Mouse (Mus musculus): Measurements from ENCODE around the gene Depdc5. TPM values are rescaled to one million over a fixed set of nuclear protein-coding genes. Genes with fewer than 3 reads are reported as not detected.

Gene Depdc5
- total RNA-seq (2023): 56.3 TPM

DNA sequence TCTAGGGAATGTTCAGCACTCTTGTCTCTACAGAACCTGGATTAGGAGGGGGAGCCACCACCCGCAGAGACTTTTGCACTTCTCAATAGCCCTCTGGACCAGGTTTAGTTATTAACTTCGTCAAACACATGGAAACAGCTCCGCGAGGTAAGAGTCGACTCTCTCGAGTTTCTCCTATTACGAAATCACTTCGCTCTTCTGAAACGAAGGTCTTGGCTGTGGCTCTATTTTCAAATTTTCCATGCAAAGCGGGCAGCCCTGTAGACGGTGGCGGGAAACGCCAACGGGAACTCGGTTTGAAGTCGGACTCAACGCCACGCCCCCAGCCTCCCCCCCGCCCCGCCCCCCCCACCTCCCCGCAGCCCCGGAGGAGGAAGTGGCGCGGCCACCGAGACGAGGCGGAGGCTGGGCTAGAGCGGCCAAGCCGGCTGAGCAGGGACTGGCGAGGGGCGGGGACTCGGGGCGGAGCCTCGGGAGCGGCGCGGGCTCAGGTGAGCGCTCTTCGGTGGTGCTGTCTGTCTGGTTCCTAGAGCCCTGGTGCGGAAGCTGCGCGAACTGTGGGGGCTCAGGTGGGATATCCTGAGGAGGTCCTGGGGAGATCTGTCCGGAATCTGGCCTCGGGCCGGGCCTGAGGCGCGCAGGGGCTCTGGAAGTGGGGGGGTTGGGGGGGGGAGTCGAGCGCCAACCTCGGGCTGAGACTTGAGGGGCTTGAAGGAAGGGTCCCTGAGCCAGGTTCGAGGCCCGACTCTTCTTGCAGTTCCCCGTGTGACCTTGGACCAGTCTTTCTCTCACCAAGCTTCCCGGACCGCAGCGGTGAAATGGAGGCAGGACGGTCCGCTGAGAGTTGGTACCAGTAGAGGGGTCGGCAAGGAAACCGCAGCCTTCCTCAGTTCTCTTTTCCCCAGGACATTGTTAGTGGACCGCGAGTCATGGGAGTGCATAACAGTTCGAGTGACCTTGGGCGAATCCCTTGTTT lies at the start of gene Depdc5:
Depdc5 (plus strand) TSS at position 449 of the 976 bp plus-strand sequence.

DNA sequence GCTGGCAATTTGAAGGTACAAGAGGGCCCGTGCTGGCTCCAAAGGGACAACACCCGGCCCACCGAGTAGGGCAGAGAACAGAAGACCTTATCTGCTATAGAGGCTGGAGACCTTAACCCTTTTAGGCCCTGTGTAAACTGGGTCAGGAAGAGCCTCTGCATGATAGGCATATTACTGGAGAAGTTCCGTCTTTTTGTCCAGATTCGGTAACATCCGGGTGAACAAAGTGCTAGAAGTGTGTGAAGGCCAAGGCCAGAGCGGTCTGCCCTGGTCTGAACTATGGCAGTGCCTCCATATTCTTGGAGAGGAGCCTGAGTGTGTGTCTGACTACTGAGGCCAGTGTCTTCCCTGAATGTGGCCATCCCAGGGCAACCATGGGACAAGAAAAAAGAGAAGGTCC lies 36.5 kb upstream of the Depdc5 start, which contains the start of gene Gm20671:
Gm20671 (minus strand) TSS at position 101 of the 400 bp plus-strand sequence.

DNA sequence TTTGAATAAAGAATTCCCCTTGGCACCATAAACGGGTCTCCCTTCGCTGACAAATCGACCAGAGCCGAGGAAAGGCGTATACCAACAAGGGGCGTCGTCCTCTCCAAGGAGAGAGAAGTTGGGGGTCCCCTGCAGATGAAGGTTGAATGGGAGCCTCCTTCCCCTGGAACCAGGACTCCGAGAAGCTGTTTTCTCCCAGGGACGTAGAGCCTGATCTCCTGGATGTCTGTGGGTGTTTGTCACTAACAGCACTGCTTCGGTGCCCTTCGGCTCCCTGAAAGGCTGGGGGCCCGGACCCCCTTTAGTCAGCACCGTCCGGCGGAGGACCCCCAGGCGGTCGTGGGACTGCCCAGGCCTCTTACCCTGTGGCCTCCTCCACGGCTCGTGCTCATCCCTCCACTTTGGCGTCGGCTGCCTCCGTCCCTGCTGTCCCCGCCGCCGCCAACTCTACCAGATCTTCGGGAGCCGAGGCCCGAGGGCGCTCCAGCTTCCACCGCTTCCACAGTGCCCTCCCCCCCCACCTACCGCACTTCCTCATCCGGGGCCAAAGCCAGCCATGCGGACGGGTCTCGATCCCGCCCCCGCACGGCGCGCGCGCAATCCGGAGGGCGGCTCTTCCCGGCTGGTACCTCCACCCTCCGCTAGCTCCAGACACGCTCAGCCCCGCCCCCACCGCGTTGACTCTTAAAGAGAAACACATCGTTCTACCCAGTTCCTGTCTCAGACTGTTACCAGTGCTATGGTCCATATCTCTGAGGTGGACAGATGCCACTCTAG lies 9.6 kb upstream of the Depdc5 start, which contains the start of gene Prr14l:
Prr14l (minus strand) TSS at position 526 of the 777 bp plus-strand sequence.

DNA sequence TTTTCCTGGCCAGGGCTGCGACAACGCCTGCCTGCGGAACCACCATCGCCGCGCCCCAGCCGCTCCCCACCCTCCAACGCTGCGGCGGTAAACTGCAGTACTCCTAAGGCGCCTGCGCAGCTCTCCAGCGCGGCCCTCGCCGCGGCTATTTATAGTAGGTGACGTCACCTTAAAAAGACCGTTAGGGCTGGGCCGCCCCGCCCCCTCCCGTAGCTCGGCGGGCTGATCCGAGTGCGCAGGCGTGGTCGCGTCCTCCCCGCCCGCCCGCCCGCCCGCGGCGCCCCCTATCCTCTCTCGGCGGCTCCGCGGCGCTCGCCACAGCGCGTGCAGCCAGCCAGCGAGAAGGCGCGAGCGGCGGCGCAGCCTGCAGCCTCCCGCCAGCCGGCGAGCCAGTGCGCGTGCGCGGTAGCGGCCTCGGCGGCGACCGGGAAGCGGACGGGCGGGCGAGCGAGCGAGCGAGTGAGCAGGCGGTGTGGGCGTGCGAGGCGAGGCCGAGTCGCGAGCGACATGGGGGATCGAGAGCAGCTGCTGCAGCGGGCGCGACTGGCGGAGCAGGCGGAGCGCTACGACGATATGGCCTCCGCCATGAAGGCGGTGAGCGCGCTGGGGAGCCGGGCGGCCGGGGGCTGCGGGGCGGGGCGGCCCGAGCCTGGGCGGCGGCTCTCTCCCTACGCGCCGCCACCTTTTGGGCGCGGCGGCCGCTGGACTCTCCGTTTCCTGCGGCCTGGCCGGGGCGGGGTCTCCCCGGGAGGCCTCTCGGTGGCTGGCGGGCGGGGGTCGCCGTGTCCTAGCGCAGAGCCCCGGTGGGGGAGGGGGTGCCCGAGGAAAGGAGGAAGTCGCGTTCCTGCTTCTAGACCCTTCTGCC lies 155.3 kb downstream of the Depdc5 start, which contains the start of gene Ywhah:
Ywhah (plus strand) TSS at position 256 of the 865 bp plus-strand sequence.

Other genes starting within 250 kb of the Depdc5 start
- 40.9 TPM for gene Pisd, start 78.1 kb upstream of the Depdc5 start, total RNA-seq (2023)
- gene Gm20671, start 36.6 kb upstream of the Depdc5 start, total RNA-seq (2023): not detected
- gene Prr14l, start 9.4 kb upstream of the Depdc5 start, total RNA-seq (2023): 47.7 TPM
- 123 TPM for gene Ywhah, start 155.1 kb downstream of the Depdc5 start, total RNA-seq (2023)
- gene Slc5a1, start 240.5 kb downstream of the Depdc5 start, total RNA-seq (2023): not detected